Mouse (Mus musculus) hindbrain, embryonic 11.5 days (tissue): ENCODE data around the gene Pigk. TPM values are rescaled to one million over a fixed set of nuclear protein-coding genes. Genes with fewer than 3 reads are reported as not detected.

Experiments
- ATAC-seq: fragments of 200-750 bp; cut with Nextera tagmentation; 2 replicates; pipeline ENCODE4 v1.8.0; 2017; ENCODE audit warnings: mild to moderate bottlenecking, moderate TSS enrichment, moderate library complexity; ENCODE audit not compliant: low FRiP score
- DNase-seq: peaks from one replicate; pipeline ENCODE4 v3.0.0-alpha.2; 2015; ENCODE audit warnings: low spot score
- H3K27ac ChIP-seq: fragments of 300-500 bp; sonication (generic); 2 replicates; pipeline ENCODE4 v1.5.1; 2014; ENCODE audit warnings: mild to moderate bottlenecking, low read depth, low read length
- H3K27me3 ChIP-seq: fragments of 300-500 bp; sonication (generic); 2 replicates; pipeline ENCODE4 v1.6.1; 2014; ENCODE audit warnings: mild to moderate bottlenecking, low read length, moderate library complexity, mixed read lengths; ENCODE audit not compliant: control insufficient read depth, insufficient read depth
- H3K36me3 ChIP-seq: fragments of 300-500 bp; sonication (generic); 2 replicates; pipeline ENCODE4 v1.6.1; 2014; ENCODE audit warnings: mild to moderate bottlenecking, low read length, moderate library complexity, mixed read lengths; ENCODE audit not compliant: control insufficient read depth, insufficient read depth
- H3K4me1 ChIP-seq: fragments of 300-500 bp; sonication (generic); replicated peaks from 2 replicates; pipeline ENCODE4 v1.6.1; 2014; ENCODE audit warnings: low read length, mixed read lengths; ENCODE audit not compliant: control insufficient read depth, insufficient read depth
- H3K4me2 ChIP-seq: fragments of 300-500 bp; sonication (generic); replicated peaks from 2 replicates; pipeline ENCODE4 v1.6.1; 2014; ENCODE audit warnings: mild to moderate bottlenecking, low read depth, low read length
- H3K4me3 ChIP-seq: fragments of 300-500 bp; sonication (generic); 2 replicates; pipeline ENCODE4 v1.5.1; 2014; ENCODE audit warnings: low read depth, low read length
- H3K9ac ChIP-seq: fragments of 300-500 bp; sonication (generic); 2 replicates; pipeline ENCODE4 v1.6.1; 2014; ENCODE audit warnings: low read depth, low read length
- H3K9me3 ChIP-seq: fragments of 300-500 bp; sonication (generic); 2 replicates; pipeline ENCODE4 v1.6.1; 2016; ENCODE audit warnings: low read length; ENCODE audit not compliant: control insufficient read depth
- WGBS: fragments of 180-500 bp; shearing (Covaris S2); extraction: QIAGEN DNeasy Blood & Tissue Kit; methylation state at CpG from one replicate; pipeline ENCODE4 v1.1.7; 2014; 5-methylcytosine and 5-hydroxymethylcytosine counted together
- polyA plus RNA-seq: library from polyadenylated mRNA; unstranded; fragments of >200 nt; fragmentation: Nextera tagmentation; extraction: Ambion mirVana; gene quantifications from 2 replicates; pipeline ENCODE4 v1.2.1, GENCODE M21; 2014

The Pigk gene
- polyA plus RNA-seq, 1 experiment from 2014 or later, result 58.3 TPM

GRCm38 (mm10) chr3:153024016-153024415 lies 310.1 kb downstream of the Pigk start:
- no peaks in the 10 kb centered on the region for H3K9me3 ChIP-seq
- no peaks in the 10 kb centered on the region for H3K27me3 ChIP-seq
- no peak overlapping the region for H3K27ac ChIP-seq
- no peak overlapping the region for H3K4me2 ChIP-seq
- no peak for ATAC-seq
- WGBS, result 88% methylated on average over 11 of the region's 11 CpGs
- H3K36me3 ChIP-seq, result no peaks in the 10 kb centered on the region
- no peaks in the 10 kb centered on the region for H3K4me1 ChIP-seq
- H3K9ac ChIP-seq, result no peak overlapping the region
- DNase-seq, result no peak
- no peak overlapping the region for H3K4me3 ChIP-seq

Other genes with a start within 250 kb of the Pigk start
- 0.51 and 1.2 TPM in 2 replicates for gene Ak5, start 45.7 kb upstream of the Pigk start, polyA plus RNA-seq